Mouse (Mus musculus) heart, postnatal 0 days (tissue): Measurements from ENCODE around the gene Cntrl. TPM values are rescaled to one million over a fixed set of nuclear protein-coding genes. Genes with fewer than 3 reads are reported as not detected.

ENCODE experiments used
- ATAC-seq: fragments of 200-750 bp; cut with Nextera tagmentation; 2 replicates; pipeline ENCODE4 v1.8.0; 2017; ENCODE audit warnings: low read depth, moderate number of reproducible peaks, moderate library complexity; ENCODE audit not compliant: insufficient read depth
- DNase-seq: peaks from one replicate; pipeline ENCODE4 v3.0.0-alpha.2; 2016; ENCODE audit warnings: low spot score
- H3K27ac ChIP-seq: fragments of 300-500 bp; sonication (generic); 2 replicates; pipeline ENCODE4 v1.5.1; 2014; ENCODE audit warnings: low read depth, mild to moderate bottlenecking
- H3K27me3 ChIP-seq: fragments of 300-500 bp; sonication (generic); 2 replicates; pipeline ENCODE4 v1.6.1; 2014; ENCODE audit warnings: low read length, mixed read lengths; ENCODE audit not compliant: control insufficient read depth, insufficient read depth
- H3K36me3 ChIP-seq: fragments of 300-500 bp; sonication (generic); replicated peaks from 2 replicates; pipeline ENCODE4 v1.6.1; 2014; ENCODE audit warnings: low read length, mixed read lengths; ENCODE audit not compliant: control insufficient read depth, insufficient read depth
- H3K4me1 ChIP-seq: fragments of 300-500 bp; sonication (generic); 2 replicates; pipeline ENCODE4 v1.6.1; 2014; ENCODE audit warnings: antibody characterized with exemption; ENCODE audit not compliant: control insufficient read depth, insufficient read depth
- H3K4me2 ChIP-seq: fragments of 300-500 bp; sonication (generic); 2 replicates; pipeline ENCODE4 v1.6.1; 2014; ENCODE audit warnings: low read depth, mild to moderate bottlenecking, low read length, moderate library complexity
- H3K4me3 ChIP-seq: fragments of 300-500 bp; sonication (generic); 2 replicates; pipeline ENCODE4 v1.5.1; 2014; ENCODE audit warnings: low read depth, low read length
- H3K9ac ChIP-seq: fragments of 300-500 bp; sonication (generic); replicated peaks from 2 replicates; pipeline ENCODE4 v1.6.1; 2014; ENCODE audit warnings: low read depth, low read length, mixed read lengths
- H3K9me3 ChIP-seq: fragments of 300-500 bp; sonication (generic); replicated peaks from 2 replicates; pipeline ENCODE4 v1.6.1; 2016; ENCODE audit warnings: low read length; ENCODE audit not compliant: control insufficient read depth
- CTCF ChIP-seq: IDR thresholded peaks from 2 replicates; pipeline ENCODE4 v1.5.1; 2016; ENCODE audit warnings: antibody characterized with exemption, control low read depth, low read depth
- EP300 ChIP-seq: IDR thresholded peaks from 2 replicates; pipeline ENCODE4 v1.6.1; 2016; ENCODE audit warnings: antibody characterized with exemption, low read depth
- WGBS: fragments of 180-500 bp; shearing (Covaris S2); extraction: QIAGEN DNeasy Blood & Tissue Kit; methylation state at CpG from one replicate; pipeline ENCODE4 v1.1.7; 2014; 5-methylcytosine and 5-hydroxymethylcytosine counted together
- polyA plus RNA-seq: library from polyadenylated mRNA; unstranded; fragments of >200 nt; fragmentation: Nextera tagmentation; extraction: Ambion mirVana; gene quantifications from 2 replicates; pipeline ENCODE4 v1.2.1, GENCODE M21; 2015
- total RNA-seq: library from RNA; depleted of rRNA; stranded (reverse); fragments of >200 nt; gene quantifications from 2 replicates; pipeline ENCODE4 v1.2.3, GENCODE M21; 2014; ENCODE audit warnings: low replicate concordance

The Cntrl gene
- total and polyA plus RNA-seq, 2 experiments from 2014 or later, result 5.8 to 8.6 TPM

DNA sequence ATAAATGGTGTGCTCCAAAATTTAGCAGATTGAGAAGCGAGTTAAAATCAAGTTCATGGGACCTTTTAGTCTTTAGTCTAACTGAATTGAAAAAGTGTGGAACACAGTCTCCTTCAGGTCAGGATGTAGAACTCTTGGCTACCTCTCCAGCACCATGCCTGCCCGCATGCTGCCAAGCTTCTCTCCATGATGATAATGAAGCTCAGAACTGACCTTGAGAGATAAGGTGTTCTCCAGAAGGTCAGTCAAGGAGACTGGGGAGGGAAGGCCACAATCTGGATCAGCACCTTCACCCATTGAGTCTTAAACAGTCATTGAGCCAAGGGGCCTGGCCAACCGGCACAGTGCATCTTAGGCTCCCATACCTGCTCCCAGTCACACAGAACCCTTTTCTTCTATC is 97.5 kb downstream of the Cntrl start:
- Histone ChIP-seq H3K9ac (no peak overlapping the region), H3K36me3 (no peaks in the 10 kb centered on the region), H3K9me3 (no peaks in the 10 kb centered on the region), H3K4me2 (no peak overlapping the region), H3K27me3 (no peaks in the 10 kb centered on the region), H3K4me3 (no peak overlapping the region), H3K4me1 (no peaks in the 10 kb centered on the region), H3K27ac (no peak overlapping the region)
- TF ChIP-seq CTCF (no peak), EP300 (no peak)
- ATAC-seq, result peak; percentile 39; the same call in 1 of the 2 replicates
- 66% methylated on average over 3 of the region's 3 CpGs for WGBS
- no peak for DNase-seq

DNA sequence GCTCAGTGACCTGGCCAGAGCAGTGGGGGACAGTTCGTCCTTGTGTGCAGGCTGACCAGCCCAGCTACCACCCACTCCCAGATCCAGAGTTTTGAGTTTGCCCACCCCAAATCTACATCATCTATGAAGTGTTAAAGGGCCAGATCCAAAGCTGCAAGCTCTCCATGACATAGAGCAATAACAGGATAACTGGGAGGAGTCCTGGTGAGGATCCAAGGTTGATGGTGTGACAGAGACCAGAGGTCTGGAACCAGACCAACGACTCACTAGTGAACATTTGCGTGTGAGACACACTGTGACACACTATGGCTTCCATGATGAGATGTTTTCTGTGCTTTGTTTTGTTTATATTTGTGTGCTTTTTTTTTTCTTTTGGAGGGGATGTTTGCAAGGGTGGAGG is 98.8 kb downstream of the Cntrl start:
- H3K9ac ChIP-seq, result no peak overlapping the region
- ATAC-seq (no peak), DNase-seq (no peak)
- WGBS, result 71% methylated on average over 3 of the region's 3 CpGs
- no peaks in the 10 kb centered on the region for H3K27me3 ChIP-seq
- no peaks in the 10 kb centered on the region for H3K4me1 ChIP-seq
- no peak overlapping the region for H3K4me2 ChIP-seq
- TF ChIP-seq CTCF (no peak), EP300 (no peak)
- no peak overlapping the region for H3K27ac ChIP-seq
- no peaks in the 10 kb centered on the region for H3K36me3 ChIP-seq
- H3K9me3 ChIP-seq, result no peaks in the 10 kb centered on the region
- H3K4me3 ChIP-seq, result no peak overlapping the region

GRCm38 (mm10) chr2:35208931-35209665 is 99.8 kb downstream of the Cntrl start:
- ATAC-seq, result no peak
- Histone ChIP-seq H3K27me3 (no peaks in the 10 kb centered on the region), H3K9me3 (no peaks in the 10 kb centered on the region), H3K4me2 (no peak overlapping the region), H3K36me3 (no peaks in the 10 kb centered on the region), H3K9ac (no peak overlapping the region), H3K4me1 (no peaks in the 10 kb centered on the region), H3K27ac (no peak overlapping the region), H3K4me3 (no peak overlapping the region)
- TF ChIP-seq CTCF, result no peak
- TF ChIP-seq EP300, result no peak
- WGBS, result 60% methylated on average over 8 of the region's 8 CpGs
- DNase-seq, result no peak

GRCm38 (mm10) chr2:35211681-35212080 is 102.4 kb downstream of the Cntrl start:
- no peak for TF ChIP-seq EP300
- no peak for TF ChIP-seq CTCF
- WGBS, result 75% methylated on average over 3 of the region's 3 CpGs
- no peak overlapping the region for H3K9ac ChIP-seq
- DNase-seq (no peak), ATAC-seq (no peak)
- no peak overlapping the region for H3K4me3 ChIP-seq
- no peaks in the 10 kb centered on the region for H3K4me1 ChIP-seq
- no peak overlapping the region for H3K27ac ChIP-seq
- no peaks in the 10 kb centered on the region for H3K27me3 ChIP-seq
- H3K4me2 ChIP-seq, result no peak overlapping the region
- H3K36me3 ChIP-seq, result no peaks in the 10 kb centered on the region
- H3K9me3 ChIP-seq, result no peaks in the 10 kb centered on the region

DNA sequence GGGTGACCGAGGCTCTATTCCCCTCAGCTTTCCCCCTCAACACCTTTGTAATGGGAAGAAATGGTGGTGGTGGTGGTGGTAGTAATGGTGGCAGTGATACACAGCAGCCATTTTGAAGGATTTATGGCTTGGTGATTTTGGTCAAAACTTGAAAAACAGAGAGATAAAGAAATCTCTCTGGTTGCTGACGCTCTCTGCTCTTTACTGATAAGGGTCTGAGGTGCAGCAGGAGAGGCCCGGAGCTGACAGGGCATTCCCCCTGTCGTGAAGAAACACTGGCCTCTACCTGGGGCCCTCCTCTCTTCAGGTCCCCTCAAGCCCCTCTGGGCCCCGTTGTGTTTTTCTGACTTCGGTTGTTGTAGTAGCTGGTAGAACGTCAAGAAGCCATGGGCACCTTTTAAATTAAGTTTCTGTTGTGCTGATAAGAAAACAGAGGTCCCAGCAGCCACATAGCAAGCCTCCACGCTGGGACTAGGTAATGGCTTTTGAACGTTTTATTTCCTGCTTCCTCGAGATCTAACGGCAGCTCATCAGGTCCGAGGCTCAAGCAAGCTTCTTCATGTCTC is 104.1 kb downstream of the Cntrl start:
- H3K4me1 ChIP-seq, result no peaks in the 10 kb centered on the region
- no peak overlapping the region for H3K9ac ChIP-seq
- no peaks in the 10 kb centered on the region for H3K36me3 ChIP-seq
- no peak overlapping the region for H3K27ac ChIP-seq
- DNase-seq, result no peak
- H3K4me3 ChIP-seq, result no peak overlapping the region
- no peaks in the 10 kb centered on the region for H3K27me3 ChIP-seq
- no peak overlapping the region for H3K4me2 ChIP-seq
- no peak for TF ChIP-seq EP300
- no peak for TF ChIP-seq CTCF
- ATAC-seq, result no peak
- 57% methylated on average over 12 of the region's 12 CpGs for WGBS
- no peaks in the 10 kb centered on the region for H3K9me3 ChIP-seq
